Mouse (Mus musculus): Measurements from ENCODE around the gene Gas2l3. TPM values are rescaled to one million over a fixed set of nuclear protein-coding genes. Genes with fewer than 3 reads are reported as not detected.

The Gas2l3 gene
- polyA plus RNA-seq, 1 experiment from 2014 or later = 16.8 TPM

DNA sequence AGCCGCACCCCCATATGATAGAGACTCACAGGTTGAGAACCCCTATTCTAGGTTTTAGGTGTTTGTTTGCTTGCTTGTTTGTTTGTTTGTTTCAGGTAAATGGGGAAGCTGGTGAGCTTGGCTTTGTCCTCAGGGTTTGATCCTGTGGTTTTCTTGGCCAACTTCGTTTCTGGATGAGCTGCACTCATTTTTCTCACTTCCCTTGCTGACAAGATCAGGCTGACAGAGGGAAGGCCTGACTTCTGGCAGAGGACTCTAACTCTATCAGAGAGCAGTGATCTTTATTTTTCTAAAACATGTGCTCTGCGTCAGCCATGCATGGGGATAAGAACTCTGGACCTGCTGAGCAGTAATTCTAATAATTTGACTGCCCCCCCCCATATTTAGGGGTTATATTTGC is 84.8 kb downstream of the Gas2l3 start:
- WGBS = 86% methylated on average over 3 of the region's 3 CpGs
- no peaks in the 10 kb centered on the region for H3K9me3 ChIP-seq
- no peak for DNase-seq (ENCODE audit: low spot score)
- H3K4me1 ChIP-seq = no peaks in the 10 kb centered on the region
- H3K36me3 ChIP-seq (replicated peaks) = no peaks in the 10 kb centered on the region
- no peak overlapping the region for H3K4me3 ChIP-seq
- no peaks in the 10 kb centered on the region for H3K27me3 ChIP-seq (replicated peaks; ENCODE audit: low read depth, poor library complexity, severe bottlenecking)
- no peak overlapping the region for H3K27ac ChIP-seq (replicated peaks)

Other genes starting within 250 kb of the Gas2l3 start
- 0.20 and 0.95 TPM in 2 replicates for gene Ano4, start 99.2 kb downstream of the Gas2l3 start, polyA plus RNA-seq (2016; fragmentation: Nextera tagmentation; extraction: Ambion mirVana)
- gene Nr1h4, start 89.6 kb upstream of the Gas2l3 start, polyA plus RNA-seq (2016; fragmentation: Nextera tagmentation; extraction: Ambion mirVana) = not detected in 2 replicates
- 0.07 and 0.08 TPM in 2 replicates for gene Slc17a8, start 177.3 kb upstream of the Gas2l3 start, polyA plus RNA-seq (2016; fragmentation: Nextera tagmentation; extraction: Ambion mirVana)
- gene Scyl2, start 242.3 kb upstream of the Gas2l3 start, polyA plus RNA-seq (2016; fragmentation: Nextera tagmentation; extraction: Ambion mirVana) = 9.8 and 10.5 TPM in 2 replicates

Measured in embryonic facial prominence, embryonic 10.5 days (tissue).